Mouse (Mus musculus) heart, adult 2 months (tissue): ENCODE measurements around the gene Arhgef2.

Experiments
- CTCF ChIP-seq: fragments of 200-600 bp; IDR thresholded peaks from 2 replicates; pipeline ENCODE4 v1.8.1; 2022; ENCODE audit warnings: antibody characterized with exemption, mild to moderate bottlenecking, moderate library complexity
- POLR2A ChIP-seq: fragments of 200-500 bp; IDR thresholded peaks from 2 replicates; pipeline ENCODE4 v1.6.1; 2011; ENCODE audit warnings: mild to moderate bottlenecking, low read depth, low read length, control low read depth; ENCODE audit not compliant: insufficient read depth

DNA sequence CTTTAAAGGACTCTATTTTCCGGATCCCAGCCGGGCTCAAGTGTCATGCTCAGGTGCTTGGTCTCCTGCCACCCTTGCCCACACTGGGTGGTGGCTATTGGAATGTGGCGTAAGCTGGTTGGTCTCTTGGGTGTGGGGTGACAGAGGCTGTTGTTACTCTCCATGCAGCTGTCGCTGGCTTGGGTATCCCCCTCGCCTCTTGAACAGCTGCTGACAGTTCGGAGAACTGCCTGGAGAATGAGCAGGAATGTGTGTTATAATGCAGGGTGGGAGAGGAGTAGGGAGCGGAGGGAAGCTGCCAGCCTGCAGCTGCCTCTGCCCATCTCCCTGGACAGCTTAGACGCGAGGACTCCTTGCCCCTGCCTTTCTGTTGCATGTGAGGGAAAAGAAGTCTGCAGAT lies 24.3 kb downstream of the Arhgef2 start:
- TF ChIP-seq CTCF, result no peak
- TF ChIP-seq POLR2A, result no peak
